Mouse (Mus musculus) MEL-GATA-1-ER (cell line): ENCODE data around the gene Lrp1.

Source experiments
- DNase-seq: peaks from one replicate; pipeline ENCODE4 v3.0.0-alpha.2; 2012; ENCODE audit warnings: low read depth; ENCODE audit errors: extremely low read depth

Gene Lrp1

GRCm38 (mm10) chr10:127615591-127615990, 5.4 kb downstream of the Lrp1 start:
- no peak for DNase-seq

DNA sequence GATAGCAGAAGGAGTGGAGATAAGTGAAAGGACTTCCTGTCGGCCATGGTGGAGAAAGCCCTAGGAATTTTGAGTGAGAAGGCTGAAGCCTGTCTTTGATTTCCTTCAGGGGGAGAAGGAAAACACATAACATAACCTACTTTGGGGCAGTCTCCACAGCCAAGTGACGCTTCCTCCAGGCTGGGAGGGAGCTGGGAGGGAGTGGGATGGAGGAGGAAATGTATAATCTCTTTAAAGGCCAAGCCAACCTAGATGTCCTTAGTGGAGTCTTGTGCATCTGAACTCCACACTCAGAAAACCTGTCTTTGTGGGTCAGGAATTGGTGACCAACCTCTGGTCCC, 5.9 kb downstream of the Lrp1 start:
- DNase-seq = no peak

DNA sequence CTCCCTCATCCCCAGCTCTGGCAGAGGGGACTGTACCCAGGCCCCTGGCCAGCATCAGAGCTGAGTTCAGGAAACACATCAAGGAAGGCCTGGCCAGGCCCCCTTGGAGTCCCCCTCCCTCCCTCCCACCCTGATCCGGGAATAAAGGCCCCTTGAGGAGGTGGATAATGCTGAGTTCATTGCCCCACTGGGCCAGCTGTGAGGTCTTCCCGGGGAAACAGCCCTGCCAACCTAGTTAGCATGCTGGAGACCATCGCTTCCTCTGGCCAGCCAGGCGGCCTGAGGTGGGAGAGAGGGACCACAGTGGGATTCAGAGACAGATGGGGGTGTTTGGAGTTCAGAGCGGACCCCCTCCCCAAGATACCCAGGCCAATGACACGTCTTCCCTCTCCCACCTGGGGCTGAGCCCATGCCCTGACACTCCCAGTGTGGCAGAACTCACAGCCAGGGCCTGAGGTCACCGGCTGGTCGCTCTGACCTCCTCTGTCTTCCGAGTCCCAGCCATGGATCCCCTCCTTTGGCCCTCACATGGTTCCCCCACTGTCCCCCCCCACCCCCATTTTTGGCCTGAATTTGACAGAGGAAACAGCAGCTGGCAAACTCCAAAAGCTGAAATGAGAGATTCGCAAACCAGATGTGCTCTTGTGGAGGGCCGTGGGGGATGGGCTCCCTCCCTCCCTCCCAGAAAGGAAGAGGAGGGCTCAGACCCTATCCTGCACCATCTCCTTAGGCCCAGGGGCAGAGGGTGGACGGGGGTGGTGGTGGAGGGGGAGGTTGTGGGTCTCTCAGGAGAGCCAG, 6.5 kb downstream of the Lrp1 start:
- DNase-seq = no peak

- DNase-seq = no peak
These were observed 8.7 kb downstream of the Lrp1 start for GRCm38 (mm10) chr10:127612079-127612775.

DNA sequence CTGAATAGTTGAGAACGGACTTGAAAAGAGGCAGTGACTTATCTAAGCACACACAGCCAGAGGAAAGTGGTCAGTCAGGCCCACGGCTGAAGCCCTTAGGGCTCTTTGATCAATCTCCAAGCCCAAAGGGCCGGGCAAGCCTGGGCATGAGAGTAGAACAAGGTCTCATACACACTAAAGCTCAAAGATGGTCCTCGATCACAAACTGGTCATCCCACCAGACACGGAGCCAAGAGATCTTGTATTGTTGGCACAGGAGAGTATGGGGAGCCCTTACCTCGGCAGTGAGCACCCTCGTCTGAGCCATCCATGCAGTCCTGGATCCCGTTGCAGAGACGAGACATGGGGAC, 10.9 kb downstream of the Lrp1 start:
- DNase-seq = no peak

DNA sequence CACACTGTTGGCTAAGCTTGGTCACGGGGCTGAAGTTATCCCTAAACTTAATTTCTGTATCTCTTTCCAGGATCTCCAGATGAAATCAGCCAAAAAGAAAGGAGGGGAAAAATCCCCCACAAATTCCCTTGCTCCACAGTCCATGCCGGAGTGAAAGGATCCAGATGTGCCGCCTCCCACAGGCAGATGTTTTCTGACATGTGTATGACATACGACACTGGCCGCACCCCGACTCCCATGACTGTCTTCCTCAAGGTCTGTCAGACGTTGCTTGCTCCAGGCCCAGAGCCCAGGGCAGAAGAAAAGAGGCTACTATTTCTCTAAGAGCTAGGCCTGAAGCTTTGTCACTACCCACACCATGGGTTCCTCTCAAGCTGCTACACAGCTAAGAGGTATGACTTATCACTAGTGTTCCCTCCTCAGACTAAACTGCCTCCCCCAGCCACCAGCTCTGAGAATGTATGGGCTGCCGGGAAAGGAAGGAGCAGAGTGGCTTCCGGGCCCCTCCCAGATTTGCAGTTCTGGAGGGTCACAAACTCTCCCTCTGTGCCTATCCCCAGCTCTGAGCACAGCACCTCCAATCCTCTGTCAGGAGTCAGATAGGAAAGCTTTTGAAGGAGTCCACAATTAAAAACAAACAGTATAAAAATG, 11.4 kb downstream of the Lrp1 start:
- no peak for DNase-seq

DNA sequence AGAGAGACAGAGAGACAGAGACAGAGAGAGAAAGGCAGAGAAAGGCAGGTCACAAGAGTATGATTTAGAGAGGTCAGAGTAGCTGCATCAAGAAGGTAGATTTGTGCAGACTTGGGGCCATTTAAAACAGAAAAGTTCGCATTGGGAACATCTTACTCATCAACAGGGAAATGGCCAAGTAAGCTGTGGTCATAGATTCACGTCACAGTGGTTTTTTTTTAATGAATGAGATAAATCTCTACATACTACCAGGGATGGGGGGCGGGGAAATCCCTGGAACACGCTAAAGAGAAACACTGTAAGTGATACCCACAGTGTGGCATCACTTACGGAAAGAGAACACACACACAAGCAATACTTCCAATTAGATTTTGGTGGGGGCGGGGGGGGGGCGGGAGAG, 13.9 kb downstream of the Lrp1 start:
- DNase-seq = no peak

- no peak for DNase-seq
These were observed 15.2 kb downstream of the Lrp1 start for GRCm38 (mm10) chr10:127605756-127606155.

DNA sequence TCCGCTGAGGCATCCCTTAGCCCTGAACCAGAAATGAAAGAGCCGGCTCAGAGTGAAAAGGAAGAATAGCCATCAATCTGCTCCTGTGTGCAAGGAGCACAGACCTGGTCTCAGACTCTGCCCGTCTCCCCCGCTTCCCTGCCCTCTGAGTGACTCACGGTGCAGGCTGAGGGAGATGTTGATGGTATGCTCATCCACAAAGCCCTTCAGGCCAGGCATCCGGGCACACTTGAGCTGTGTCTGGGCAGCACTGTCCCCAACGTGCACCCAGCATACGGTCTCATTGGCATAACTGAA, 15.7 kb downstream of the Lrp1 start:
- DNase-seq = no peak

- peak; percentile 53 for DNase-seq
These were observed 16.3 kb downstream of the Lrp1 start for GRCm38 (mm10) chr10:127604465-127605250.

DNA sequence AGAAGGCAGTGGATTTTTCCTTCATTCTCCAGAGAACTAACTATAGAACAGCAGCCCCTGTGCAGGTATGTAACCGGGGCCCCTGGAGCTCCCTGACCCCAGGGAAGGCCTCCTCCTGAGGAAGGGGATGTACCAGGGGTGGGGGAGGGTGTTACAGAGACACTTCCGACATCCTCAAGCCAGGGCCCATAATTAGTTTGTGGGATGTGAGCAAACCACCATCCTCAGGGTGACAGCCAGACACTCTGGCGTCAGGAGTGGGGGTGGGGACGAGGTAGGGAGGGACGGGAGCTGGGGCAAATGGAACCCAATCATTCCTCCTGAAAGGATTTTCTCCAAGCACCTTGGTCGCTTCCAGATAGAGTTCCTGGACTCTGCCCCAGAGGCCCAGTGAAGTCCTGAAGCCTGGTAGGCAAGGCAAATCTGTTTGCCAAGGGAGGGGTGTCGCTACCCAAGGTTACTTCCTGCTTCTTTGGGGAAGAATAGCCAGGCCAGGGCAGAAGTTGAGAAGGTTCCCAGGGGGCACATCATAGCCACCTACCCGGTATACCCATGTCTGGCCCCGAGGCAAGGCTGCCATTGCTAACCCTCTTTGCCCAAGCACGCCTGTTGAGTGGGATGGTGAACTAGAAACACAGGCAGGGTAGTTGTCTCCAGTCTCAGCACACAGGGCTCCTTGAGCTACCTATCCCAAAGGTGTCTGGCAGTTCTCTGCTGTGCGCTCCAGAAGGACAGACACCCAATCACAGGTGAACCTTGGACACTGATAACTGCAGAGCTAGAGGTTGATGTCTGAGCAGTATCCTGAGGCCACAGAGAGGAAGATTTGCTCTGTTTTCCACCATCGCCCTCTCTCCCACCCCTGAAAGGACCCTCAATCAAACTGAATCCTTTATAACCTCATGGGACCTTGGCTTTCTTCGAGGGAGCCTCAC, 17.2 kb downstream of the Lrp1 start:
- DNase-seq = no peak

- DNase-seq = no peak
These were observed 18.8 kb downstream of the Lrp1 start for GRCm38 (mm10) chr10:127602194-127602593.

DNA sequence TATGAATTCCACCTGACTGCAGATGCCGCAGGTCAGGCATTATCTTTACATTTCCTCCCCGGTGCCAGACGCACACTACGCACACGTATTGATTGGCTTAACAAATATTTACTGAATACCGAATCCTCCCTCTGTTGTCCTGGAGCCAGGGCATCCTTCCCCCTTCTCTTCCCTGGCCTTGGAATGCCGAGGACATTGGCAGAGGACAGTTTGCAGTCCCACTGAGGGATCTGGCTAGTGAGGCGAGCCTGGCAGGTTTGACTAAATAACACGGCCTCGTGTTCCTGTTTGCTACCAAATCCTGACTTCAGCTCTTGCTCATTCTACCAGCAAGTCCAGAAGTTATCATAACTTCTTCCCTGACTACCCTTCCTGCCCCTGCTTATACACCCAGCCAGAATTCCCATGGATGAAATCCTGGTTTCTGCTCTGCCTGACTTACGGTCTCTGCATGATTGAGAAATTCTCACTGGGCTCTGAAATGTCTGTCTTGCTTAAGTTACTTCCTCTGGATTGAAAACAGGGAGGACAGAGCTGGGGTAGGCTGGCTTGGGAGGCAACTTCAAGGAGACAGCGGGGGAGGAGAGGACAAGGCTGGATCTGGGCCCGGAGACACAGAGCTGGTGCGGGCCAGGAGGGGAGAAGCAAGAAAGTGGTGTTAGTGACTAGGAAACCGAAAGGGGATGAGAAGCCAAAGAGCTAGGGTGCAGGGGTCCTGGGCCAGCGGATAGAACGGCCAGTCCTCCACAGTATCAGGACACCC, 21.0 kb downstream of the Lrp1 start:
- DNase-seq = no peak

- DNase-seq = no peak
These were observed 21.7 kb downstream of the Lrp1 start for GRCm38 (mm10) chr10:127599252-127599651.

GRCm38 (mm10) chr10:127598607-127599006, 22.3 kb downstream of the Lrp1 start:
- no peak for DNase-seq

DNA sequence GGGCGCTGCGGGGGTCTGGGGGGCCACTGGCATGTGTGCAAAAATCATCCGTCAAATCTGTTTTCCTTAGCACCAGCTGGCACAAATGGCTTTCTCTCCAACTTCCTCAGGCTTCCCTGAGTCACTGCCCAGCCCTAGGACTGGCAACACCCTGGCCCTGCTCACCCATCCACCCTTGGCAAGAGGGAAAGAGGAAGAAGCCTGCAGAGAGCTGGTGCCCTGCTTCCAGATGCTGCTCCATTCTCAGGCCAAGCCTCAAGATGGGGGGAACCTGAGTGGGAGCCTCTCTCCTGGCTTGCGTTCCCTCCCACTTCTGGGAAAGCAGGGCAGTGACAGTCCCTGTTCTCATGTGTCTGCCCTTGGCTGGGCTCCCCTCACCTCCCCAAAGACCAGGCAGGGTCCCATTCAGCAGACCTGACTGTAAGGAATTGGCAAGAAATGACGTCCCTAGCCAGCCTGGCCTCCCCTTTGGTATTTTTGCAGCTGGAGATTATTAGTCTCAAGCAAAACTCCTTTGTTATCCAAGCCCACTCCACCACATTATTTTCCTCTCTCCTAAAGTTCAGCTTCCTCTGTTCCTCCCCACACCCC, 23.5 kb downstream of the Lrp1 start:
- DNase-seq = no peak

GRCm38 (mm10) chr10:127596321-127596941, 24.5 kb downstream of the Lrp1 start:
- peak; percentile 43 for DNase-seq

DNA sequence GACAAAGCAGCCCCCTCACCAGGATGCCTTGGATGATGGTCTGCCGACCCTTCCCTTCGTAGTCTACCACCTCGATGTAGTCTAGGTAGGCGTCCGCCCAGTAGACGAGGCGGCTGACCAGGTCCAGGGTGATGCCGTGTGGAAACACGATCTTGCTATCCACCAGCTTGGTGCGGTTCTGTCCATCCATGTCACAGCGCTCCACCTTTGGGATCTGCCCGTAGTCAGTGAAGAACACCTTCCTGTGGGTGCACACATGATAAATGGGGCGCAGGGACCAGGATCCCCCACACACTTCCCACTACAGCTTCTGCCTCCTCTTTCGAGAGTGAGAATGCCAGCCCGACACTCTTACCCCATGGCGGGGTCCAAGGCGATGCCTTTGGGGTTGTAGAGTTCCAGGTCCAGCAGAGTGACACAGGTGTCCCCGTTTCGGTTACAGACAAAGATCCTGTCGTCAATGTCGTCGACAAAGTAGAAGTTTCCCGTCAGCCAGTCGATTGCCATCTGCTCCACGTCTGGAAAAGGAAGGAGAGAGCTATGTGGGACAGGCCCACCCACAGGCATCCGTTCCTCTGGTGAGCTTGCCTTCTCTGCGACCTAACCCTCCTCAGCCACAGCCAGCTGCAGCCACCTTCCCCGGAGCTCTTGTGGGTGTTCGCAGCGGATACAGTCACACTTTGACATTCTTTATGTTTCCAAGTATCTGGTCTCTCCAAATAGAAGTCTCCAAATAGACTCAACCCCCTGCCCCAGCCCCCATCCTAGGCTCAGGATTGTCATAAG, 25.8 kb downstream of the Lrp1 start:
- DNase-seq = no peak

GRCm38 (mm10) chr10:127594405-127594804, 26.5 kb downstream of the Lrp1 start:
- DNase-seq = peak; percentile 59
